Mouse (Mus musculus): ENCODE measurements around the gene Olfr1269.

- no peak for TF ChIP-seq CTCF (IDR thresholded peaks at IDR 0.05; ENCODE audit: insufficient read depth, low read depth, low read length)
- no peak for TF ChIP-seq POLR2A (IDR thresholded peaks at IDR 0.05; ENCODE audit: insufficient read depth, low read depth, low read length)
These were observed at the start of gene Olfr1269 for GRCm38 (mm10) chr2:90121312-90121711.
